Mouse (Mus musculus): ENCODE measurements around the gene Zfp114. TPM values are rescaled to one million over a fixed set of nuclear protein-coding genes. Genes with fewer than 3 reads are reported as not detected.

Gene Zfp114
- polyA plus RNA-seq (2011; ENCODE audit: insufficient read depth, insufficient read length, low read depth, missing spikeins) = 0.84 and 1.9 TPM in 2 replicates

GRCm38 (mm10) chr7:24174618-24175336, at the start of gene Zfp114:
Gene Zfp114, plus strand, starts transcription at chr7:24175060.
- H3K36me3 ChIP-seq (ENCODE audit: control insufficient read depth, insufficient read depth, low read length, poor library complexity, severe bottlenecking) = no peaks in the 10 kb centered on the region
- H3K9ac ChIP-seq (ENCODE audit: low read depth, poor library complexity, severe bottlenecking) = peak within 1 kb of the TSS; percentile 29
- no peaks in the 10 kb centered on the region for H3K4me1 ChIP-seq (ENCODE audit: control insufficient read depth, insufficient read depth, low read length)
- peak within 1 kb of the TSS; percentile 99 for H3K4me3 ChIP-seq (ENCODE audit: low read depth, low read length)
- no peaks in the 10 kb centered on the region for H3K27me3 ChIP-seq (ENCODE audit: control insufficient read depth, insufficient read depth, low read length, poor library complexity, severe bottlenecking)
- H3K9me3 ChIP-seq (replicated peaks; ENCODE audit: control insufficient read depth, insufficient read depth, low read length, poor library complexity, severe bottlenecking) = no peaks in the 10 kb centered on the region
- no peak within 1 kb of the TSS for H3K27ac ChIP-seq (ENCODE audit: insufficient read depth, low read length)
- TF ChIP-seq EP300 (IDR thresholded peaks at IDR 0.05; ENCODE audit: insufficient read depth, low read depth, low read length) (no peak), CTCF (IDR thresholded peaks at IDR 0.05; ENCODE audit: low read depth, low read length) (no peak), POLR2A (IDR thresholded peaks at IDR 0.05; ENCODE audit: insufficient read depth, low read length) (no peak)

- H3K4me1 ChIP-seq (ENCODE audit: control insufficient read depth, insufficient read depth, low read length) = no peaks in the 10 kb centered on the region
- H3K27ac ChIP-seq (ENCODE audit: insufficient read depth, low read length) = no peak overlapping the region
- TF ChIP-seq EP300 (IDR thresholded peaks at IDR 0.05; ENCODE audit: insufficient read depth, low read depth, low read length) (no peak), CTCF (IDR thresholded peaks at IDR 0.05; ENCODE audit: low read depth, low read length) (no peak), POLR2A (IDR thresholded peaks at IDR 0.05; ENCODE audit: insufficient read depth, low read length) (no peak)
- H3K36me3 ChIP-seq (ENCODE audit: control insufficient read depth, insufficient read depth, low read length, poor library complexity, severe bottlenecking) = no peaks in the 10 kb centered on the region
- H3K9me3 ChIP-seq (replicated peaks; ENCODE audit: control insufficient read depth, insufficient read depth, low read length, poor library complexity, severe bottlenecking) = no peaks in the 10 kb centered on the region
- H3K4me3 ChIP-seq (ENCODE audit: low read depth, low read length) = peak overlapping the region; percentile 91
- peak overlapping the region; percentile 41 for H3K9ac ChIP-seq (ENCODE audit: low read depth, poor library complexity, severe bottlenecking)
- no peaks in the 10 kb centered on the region for H3K27me3 ChIP-seq (ENCODE audit: control insufficient read depth, insufficient read depth, low read length, poor library complexity, severe bottlenecking)
Observed at GRCm38 (mm10) chr7:24133425-24133995, 41.4 kb upstream of the Zfp114 start.

- no peaks in the 10 kb centered on the region for H3K36me3 ChIP-seq (ENCODE audit: control insufficient read depth, insufficient read depth, low read length, poor library complexity, severe bottlenecking)
- H3K4me3 ChIP-seq (ENCODE audit: low read depth, low read length) = peak within 1 kb of the TSS; percentile 91
- H3K27ac ChIP-seq (ENCODE audit: insufficient read depth, low read length) = no peak within 1 kb of the TSS
- H3K9ac ChIP-seq (ENCODE audit: low read depth, poor library complexity, severe bottlenecking) = peak within 1 kb of the TSS; percentile 41
- peak; percentile 58 for TF ChIP-seq POLR2A (IDR thresholded peaks at IDR 0.05; ENCODE audit: insufficient read depth, low read length)
- TF ChIP-seq EP300 (IDR thresholded peaks at IDR 0.05; ENCODE audit: insufficient read depth, low read depth, low read length) = no peak
- no peaks in the 10 kb centered on the region for H3K9me3 ChIP-seq (replicated peaks; ENCODE audit: control insufficient read depth, insufficient read depth, low read length, poor library complexity, severe bottlenecking)
- H3K4me1 ChIP-seq (ENCODE audit: control insufficient read depth, insufficient read depth, low read length) = no peaks in the 10 kb centered on the region
- H3K27me3 ChIP-seq (ENCODE audit: control insufficient read depth, insufficient read depth, low read length, poor library complexity, severe bottlenecking) = no peaks in the 10 kb centered on the region
Observed at GRCm38 (mm10) chr7:24133996-24134828, 40.6 kb upstream of the Zfp114 start, which contains the start of gene Zfp235. Gene Zfp235, plus strand, starts transcription at chr7:24134169.

- H3K4me3 ChIP-seq (ENCODE audit: low read depth, low read length) = no peak overlapping the region
- TF ChIP-seq CTCF (IDR thresholded peaks at IDR 0.05; ENCODE audit: low read depth, low read length) = no peak
- TF ChIP-seq EP300 (IDR thresholded peaks at IDR 0.05; ENCODE audit: insufficient read depth, low read depth, low read length) = no peak
- TF ChIP-seq POLR2A (IDR thresholded peaks at IDR 0.05; ENCODE audit: insufficient read depth, low read length) = no peak
- no peaks in the 10 kb centered on the region for H3K36me3 ChIP-seq (ENCODE audit: control insufficient read depth, insufficient read depth, low read length, poor library complexity, severe bottlenecking)
Observed at GRCm38 (mm10) chr7:24142566-24142965, 32.3 kb upstream of the Zfp114 start.

GRCm38 (mm10) chr7:24153272-24153671, 21.6 kb upstream of the Zfp114 start:
- Histone ChIP-seq H3K9me3 (replicated peaks; ENCODE audit: control insufficient read depth, insufficient read depth, low read length, poor library complexity, severe bottlenecking) (no peaks in the 10 kb centered on the region; the same call in 1 of the 2 replicates), H3K27ac (ENCODE audit: insufficient read depth, low read length) (no peak overlapping the region), H3K27me3 (ENCODE audit: control insufficient read depth, insufficient read depth, low read length, poor library complexity, severe bottlenecking) (no peaks in the 10 kb centered on the region), H3K4me1 (ENCODE audit: control insufficient read depth, insufficient read depth, low read length) (no peaks in the 10 kb centered on the region), H3K9ac (ENCODE audit: low read depth, poor library complexity, severe bottlenecking) (no peak overlapping the region), H3K4me3 (ENCODE audit: low read depth, low read length) (no peak overlapping the region), H3K36me3 (ENCODE audit: control insufficient read depth, insufficient read depth, low read length, poor library complexity, severe bottlenecking) (no peaks in the 10 kb centered on the region)
- TF ChIP-seq CTCF (IDR thresholded peaks at IDR 0.05; ENCODE audit: low read depth, low read length) (peak; percentile 47), POLR2A (IDR thresholded peaks at IDR 0.05; ENCODE audit: insufficient read depth, low read length) (no peak)

More at GRCm38 (mm10) chr7:24142566-24142965, 32.3 kb upstream of the Zfp114 start:
- H3K27ac ChIP-seq (ENCODE audit: insufficient read depth, low read length) = no peak overlapping the region
- H3K9me3 ChIP-seq (replicated peaks; ENCODE audit: control insufficient read depth, insufficient read depth, low read length, poor library complexity, severe bottlenecking) = no peaks in the 10 kb centered on the region
- no peaks in the 10 kb centered on the region for H3K27me3 ChIP-seq (ENCODE audit: control insufficient read depth, insufficient read depth, low read length, poor library complexity, severe bottlenecking)
- H3K9ac ChIP-seq (ENCODE audit: low read depth, poor library complexity, severe bottlenecking) = no peak overlapping the region
- H3K4me1 ChIP-seq (ENCODE audit: control insufficient read depth, insufficient read depth, low read length) = no peaks in the 10 kb centered on the region
